Comparison of ENCODE assay signal across 8 mouse cellular contexts in the genomic region with DNA sequence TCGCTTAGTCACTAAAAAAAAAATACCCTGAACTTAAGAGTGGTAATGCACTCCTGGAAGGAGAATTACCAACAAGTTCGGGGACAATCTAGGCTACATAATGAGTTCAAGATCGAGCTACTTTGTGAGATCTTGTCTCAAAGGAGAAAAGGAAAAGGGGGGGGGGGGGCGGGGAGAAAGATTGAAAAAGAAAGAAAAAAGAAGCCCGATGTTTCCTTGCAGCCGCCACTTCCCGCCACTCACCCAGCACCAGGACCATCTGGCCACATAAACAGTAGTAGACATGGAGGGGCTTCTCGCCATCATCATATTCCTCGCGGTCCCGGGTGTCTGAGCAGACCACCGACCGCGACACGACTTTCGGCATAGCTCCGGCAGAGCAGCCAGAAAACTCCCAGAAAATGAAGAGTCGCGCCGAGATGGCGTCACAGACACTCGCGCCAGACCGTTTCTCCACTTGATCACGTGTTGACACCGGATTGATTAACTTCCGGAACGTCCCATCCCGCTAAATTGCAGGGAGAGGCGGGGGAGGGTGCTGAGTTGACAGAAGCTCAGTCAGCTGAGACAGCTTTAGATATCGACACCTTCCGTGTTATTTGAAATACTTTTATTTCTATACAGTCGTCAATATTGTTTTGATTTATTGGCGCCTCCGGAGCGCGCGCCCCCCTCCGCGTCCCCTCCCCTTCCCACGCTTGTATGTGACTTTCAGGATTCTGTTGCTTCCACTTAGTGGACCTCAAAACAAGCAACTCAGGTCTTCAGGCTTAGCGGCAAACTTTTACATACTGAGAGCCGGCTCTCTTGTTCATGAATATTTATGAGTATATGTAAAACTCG. TPM values are rescaled to one million over a fixed set of nuclear protein-coding genes. Genes with fewer than 3 reads are reported as not detected.
DNase-seq lines count a peak whose midpoint lies in the region; ATAC-seq and TF ChIP-seq lines count a peak whose summit lies in the region.

No protein-coding gene starts in this region.

- intact Hi-C loops in heart, postnatal 36 days (cut with DNase I), result no loop called here

- peak; percentile 84 for DNase-seq in ES-CJ7 (ENCODE audit: low read depth, low spot score)
- DNase-seq in cerebellum, adult 11 months, result peak; percentile 70
- peak; percentile 79 to 83 for DNase-seq in heart, postnatal 36 days
- peak; percentile 73 to 79 for DNase-seq in layer of hippocampus, adult 2 months (ENCODE audit: low spot score in 2 of 2)
- DNase-seq in lung, embryonic 14.5 days, result peak; percentile 86
- DNase-seq in thymus, adult 2 months, result peak; percentile 76

- H3K27ac ChIP-seq in forebrain, embryonic 15.5 days (replicated peaks), result peak overlapping the region; percentile 71
- peak overlapping the region; percentile 82 for H3K27ac ChIP-seq in layer of hippocampus, adult 2 months
- 0 out of 2 replicates have a peak overlapping the region, but pooled peaks have one; percentile 33 for H3K27ac ChIP-seq in lung, embryonic 14.5 days (ENCODE audit: low read depth)
- 0 out of 2 replicates have a peak overlapping the region, but pooled peaks have one; percentile 26 for H3K27ac ChIP-seq in olfactory bulb, adult 2 months (ENCODE audit: insufficient read depth, low read depth, low read length)
- H3K27ac ChIP-seq in thymus, adult 2 months (ENCODE audit: control insufficient read depth, insufficient read depth, low read length), result peak overlapping the region; percentile 76

- H3K27me3 ChIP-seq in forebrain, embryonic 15.5 days, result no peaks in the 10 kb centered on the region
- H3K27me3 ChIP-seq in lung, embryonic 14.5 days (ENCODE audit: insufficient read depth, low read length), result no peaks in the 10 kb centered on the region
- H3K27me3 ChIP-seq in thymus, adult 2 months (ENCODE audit: control insufficient read depth, insufficient read depth, low read length), result no peaks in the 10 kb centered on the region

- no peaks in the 10 kb centered on the region for H3K9me3 ChIP-seq in forebrain, embryonic 15.5 days
- H3K9me3 ChIP-seq in lung, embryonic 14.5 days (ENCODE audit: low read depth, low read length), result no peaks in the 10 kb centered on the region

- no peaks in the 10 kb centered on the region for H3K36me3 ChIP-seq in forebrain, embryonic 15.5 days
- no peaks in the 10 kb centered on the region for H3K36me3 ChIP-seq in lung, embryonic 14.5 days (ENCODE audit: insufficient read depth)
- H3K36me3 ChIP-seq in thymus, adult 2 months (ENCODE audit: control insufficient read depth, insufficient read depth, low read length), result no peaks in the 10 kb centered on the region

- peak overlapping the region; percentile 43 for H3K9ac ChIP-seq in forebrain, embryonic 15.5 days (replicated peaks)
- H3K9ac ChIP-seq in lung, embryonic 14.5 days, result peak overlapping the region; percentile 51

- peak overlapping the region; percentile 46 for H3K4me3 ChIP-seq in forebrain, embryonic 15.5 days
- H3K4me3 ChIP-seq in layer of hippocampus, adult 2 months, result peak overlapping the region; percentile 61
- H3K4me3 ChIP-seq in lung, embryonic 14.5 days (ENCODE audit: low read depth, low read length), result peak overlapping the region; percentile 41
- H3K4me3 ChIP-seq in olfactory bulb, adult 2 months (ENCODE audit: insufficient read depth, low read depth, low read length), result peak overlapping the region; percentile 64
- H3K4me3 ChIP-seq in thymus, adult 2 months (ENCODE audit: control insufficient read depth, insufficient read depth, low read length), result peak overlapping the region; percentile 92

- no peak for TF ChIP-seq CTCF in layer of hippocampus, adult 2 months (conservative IDR thresholded peaks at IDR 0.05)
- no peak for TF ChIP-seq CTCF in lung, embryonic 14.5 days (IDR thresholded peaks at IDR 0.05; ENCODE audit: low read depth)
- TF ChIP-seq CTCF in olfactory bulb, adult 2 months (IDR thresholded peaks at IDR 0.05; ENCODE audit: insufficient read depth, low read depth, low read length), result no peak
- no peak for TF ChIP-seq CTCF in thymus, adult 2 months (IDR thresholded peaks at IDR 0.05; ENCODE audit: borderline replicate concordance, control insufficient read depth, extremely low read depth, insufficient read depth, low read length, poor library complexity)

- H3K4me1 ChIP-seq in forebrain, embryonic 15.5 days, result peaks cover 13% of the 10 kb centered on the region
- no peaks in the 10 kb centered on the region for H3K4me1 ChIP-seq in lung, embryonic 14.5 days (ENCODE audit: insufficient read depth)
- H3K4me1 ChIP-seq in olfactory bulb, adult 2 months (ENCODE audit: control insufficient read depth, insufficient read depth, low read length), result no peaks in the 10 kb centered on the region
- 0 out of 2 replicates have a peak, but pooled peaks cover 3% of the 10 kb centered on the region for H3K4me1 ChIP-seq in thymus, adult 2 months (replicated peaks; ENCODE audit: control insufficient read depth, insufficient read depth, low read length)

- 20% methylated on average over 43 of the region's 44 CpGs for WGBS in forebrain, embryonic 15.5 days
- 8% methylated on average over 34 of the region's 44 CpGs for WGBS in lung, embryonic 14.5 days
- 18% methylated on average over 42 of the region's 44 CpGs for WGBS in olfactory bulb, adult 2 months
- under 1% methylated on average over 38 of the region's 44 CpGs for WGBS in thymus, adult 2 months

- H3K4me2 ChIP-seq in forebrain, embryonic 15.5 days (replicated peaks), result peak overlapping the region; percentile 44
- peak overlapping the region; percentile 61 for H3K4me2 ChIP-seq in lung, embryonic 14.5 days

- peak; percentile 94 for ATAC-seq in forebrain, embryonic 15.5 days (replicated peaks)
- peak; percentile 90 for ATAC-seq in lung, embryonic 14.5 days (ENCODE audit: insufficient read depth)

- TF ChIP-seq POLR2A in olfactory bulb, adult 2 months (IDR thresholded peaks at IDR 0.05; ENCODE audit: insufficient read depth, low read depth, low read length), result no peak
- TF ChIP-seq POLR2A in thymus, adult 2 months (IDR thresholded peaks at IDR 0.05; ENCODE audit: control insufficient read depth, extremely low read depth, insufficient read depth, low read length, poor library complexity), result no peak

RNA-seq across cellular contexts. Expression of a gene that starts 9.7 kb away (rescaled TPM):
- polyA plus RNA-seq in forebrain, embryonic 15.5 days (2015; fragmentation: Nextera tagmentation; extraction: Ambion mirVana), result 108 and 120 TPM in 2 replicates
- total RNA-seq in heart, postnatal 36 days (2021), result 10 to 100 TPM; 67.7 to 77.5 TPM
- 10 to 100 TPM; 52.0 to 53.8 TPM for total RNA-seq in layer of hippocampus, adult 2 months (2021)
- 134 and 140 TPM in 2 replicates for polyA plus RNA-seq in lung, embryonic 14.5 days (2014; fragmentation: Nextera tagmentation; extraction: Ambion mirVana)
- not detected in 2 replicates for polyA plus RNA-seq in olfactory bulb, adult 2 months (2012; ENCODE audit: insufficient read depth, insufficient read length, low replicate concordance, missing spikeins)
- 45.9 and 53.4 TPM in 2 replicates for polyA plus RNA-seq in thymus, adult 2 months (2012; rRNA removed)

RNA-seq across cellular contexts. Expression of a gene that starts 9.9 kb away (rescaled TPM):
- polyA plus RNA-seq in forebrain, embryonic 15.5 days (2015; fragmentation: Nextera tagmentation; extraction: Ambion mirVana), result 24.4 and 24.7 TPM in 2 replicates
- total RNA-seq in heart, postnatal 36 days (2021), result 10 to 100 TPM; 16.7 to 17.9 TPM
- total RNA-seq in layer of hippocampus, adult 2 months (2021), result 10 to 100 TPM; 40.4 TPM
- polyA plus RNA-seq in lung, embryonic 14.5 days (2014; fragmentation: Nextera tagmentation; extraction: Ambion mirVana), result 37.9 and 39.2 TPM in 2 replicates
- polyA plus RNA-seq in olfactory bulb, adult 2 months (2012; ENCODE audit: insufficient read depth, insufficient read length, low replicate concordance, missing spikeins), result not detected in 2 replicates
- 15.3 and 18.9 TPM in 2 replicates for polyA plus RNA-seq in thymus, adult 2 months (2012; rRNA removed)

RNA-seq across cellular contexts. Expression of a gene that starts 38.7 kb away (rescaled TPM):
- polyA plus RNA-seq in forebrain, embryonic 15.5 days (2015; fragmentation: Nextera tagmentation; extraction: Ambion mirVana), result 11.5 and 12.3 TPM in 2 replicates
- 1 to 10 TPM; 3.1 to 4.1 TPM for total RNA-seq in heart, postnatal 36 days (2021)
- 10 to 100 TPM; 29.7 to 32.2 TPM for total RNA-seq in layer of hippocampus, adult 2 months (2021)
- polyA plus RNA-seq in lung, embryonic 14.5 days (2014; fragmentation: Nextera tagmentation; extraction: Ambion mirVana), result 2.8 and 2.9 TPM in 2 replicates
- not detected in 2 replicates for polyA plus RNA-seq in olfactory bulb, adult 2 months (2012; ENCODE audit: insufficient read depth, insufficient read length, low replicate concordance, missing spikeins)
- 1.2 and 1.7 TPM in 2 replicates for polyA plus RNA-seq in thymus, adult 2 months (2012; rRNA removed)

Comparison
In these comparisons a context has a peak if more than half of its experiments do, and no peak if none do; other contexts are left out.
1. Peak in every context shown above with its lines: DNase-seq, ATAC-seq, H3K4me3 ChIP-seq and H3K27ac ChIP-seq.
2. H3K27ac ChIP-seq: peak in every context shown above with its lines; median percentile 82 in layer of hippocampus, adult 2 months; 76 in thymus, adult 2 months; 71 in forebrain, embryonic 15.5 days; 33 in lung, embryonic 14.5 days; 26 in olfactory bulb, adult 2 months.
3. H3K4me3 ChIP-seq: peak in every context shown above with its lines; median percentile 92 in thymus, adult 2 months; 64 in olfactory bulb, adult 2 months; 61 in layer of hippocampus, adult 2 months; 46 in forebrain, embryonic 15.5 days; 41 in lung, embryonic 14.5 days.
4. RNA of a gene that starts 9.7 kb away (polyA plus RNA-seq): 134 to 140 TPM in lung, embryonic 14.5 days, 108 to 120 TPM in forebrain, embryonic 15.5 days and 45.9 to 53.4 TPM in thymus, adult 2 months; not detected in olfactory bulb, adult 2 months; every median in the first group is over 10 times any median in the second.